Mouse (Mus musculus): ENCODE data around the gene Larp1. TPM values are rescaled to one million over a fixed set of nuclear protein-coding genes. Genes with fewer than 3 reads are reported as not detected.
"Not testable (repeated sequence)": the region's sequence is repeated elsewhere in the genome, so short reads cannot be mapped to it uniquely, and the experiment has no call there.

The Larp1 gene
- total RNA-seq, 2 experiments from 2014 or later = 86.2 to 93.8 TPM

GRCm38 (mm10) chr11:58029869-58030268, 21.0 kb downstream of the Larp1 start:
- DNase-seq = no peak

GRCm38 (mm10) chr11:58031176-58031575, 22.3 kb downstream of the Larp1 start:
- DNase-seq = no peak

GRCm38 (mm10) chr11:58033635-58034034, 24.8 kb downstream of the Larp1 start:
- no peak for DNase-seq

GRCm38 (mm10) chr11:58039027-58039426, 30.2 kb downstream of the Larp1 start:
- DNase-seq = no peak

- no peak for DNase-seq
Observed at GRCm38 (mm10) chr11:58042861-58043431, 34.1 kb downstream of the Larp1 start.

- DNase-seq = no peak
Observed at GRCm38 (mm10) chr11:58046438-58046837, 37.6 kb downstream of the Larp1 start.

- DNase-seq = peak; percentile 33 to 55
Observed at GRCm38 (mm10) chr11:58057455-58057854, 48.6 kb downstream of the Larp1 start.

- DNase-seq = not testable (repeated sequence)
Observed at GRCm38 (mm10) chr11:58059752-58060151, 50.9 kb downstream of the Larp1 start.

GRCm38 (mm10) chr11:58061218-58061617, 52.4 kb downstream of the Larp1 start:
- not testable (repeated sequence) for DNase-seq

- no peak for DNase-seq
Observed at GRCm38 (mm10) chr11:58062586-58062985, 53.7 kb downstream of the Larp1 start.

GRCm38 (mm10) chr11:58065025-58065424, 56.2 kb downstream of the Larp1 start:
- DNase-seq = no peak

- DNase-seq = no peak
Observed at GRCm38 (mm10) chr11:58072978-58073377, 64.1 kb downstream of the Larp1 start.

- DNase-seq = no peak
Observed at GRCm38 (mm10) chr11:58077270-58077669, 68.4 kb downstream of the Larp1 start.

- no peak for DNase-seq
Observed at GRCm38 (mm10) chr11:58081716-58082115, 72.9 kb downstream of the Larp1 start.

GRCm38 (mm10) chr11:58092541-58092940, 83.7 kb downstream of the Larp1 start:
- DNase-seq = no peak

- no peak for DNase-seq
Observed at GRCm38 (mm10) chr11:58093021-58093528, 84.2 kb downstream of the Larp1 start, which contains the start of gene Gm12248. Gene Gm12248 (minus strand): TSS chr11:58093134.

- DNase-seq = no peak
Observed at GRCm38 (mm10) chr11:58094766-58095165, 85.9 kb downstream of the Larp1 start.

GRCm38 (mm10) chr11:58095561-58095960, 86.7 kb downstream of the Larp1 start:
- no peak for DNase-seq

GRCm38 (mm10) chr11:58096160-58096559, 87.3 kb downstream of the Larp1 start:
- no peak for DNase-seq

- no peak for DNase-seq
Observed at GRCm38 (mm10) chr11:58096821-58097620, 88.2 kb downstream of the Larp1 start.

- DNase-seq = no peak
Observed at GRCm38 (mm10) chr11:58097621-58098365, 88.9 kb downstream of the Larp1 start.

GRCm38 (mm10) chr11:58098366-58098720, 89.5 kb downstream of the Larp1 start:
- not testable (repeated sequence) for DNase-seq

- no peak for DNase-seq
Observed at GRCm38 (mm10) chr11:58100006-58100405, 91.1 kb downstream of the Larp1 start.
